16 mouse cellular contexts compared by ENCODE assay signal in the genomic region with DNA sequence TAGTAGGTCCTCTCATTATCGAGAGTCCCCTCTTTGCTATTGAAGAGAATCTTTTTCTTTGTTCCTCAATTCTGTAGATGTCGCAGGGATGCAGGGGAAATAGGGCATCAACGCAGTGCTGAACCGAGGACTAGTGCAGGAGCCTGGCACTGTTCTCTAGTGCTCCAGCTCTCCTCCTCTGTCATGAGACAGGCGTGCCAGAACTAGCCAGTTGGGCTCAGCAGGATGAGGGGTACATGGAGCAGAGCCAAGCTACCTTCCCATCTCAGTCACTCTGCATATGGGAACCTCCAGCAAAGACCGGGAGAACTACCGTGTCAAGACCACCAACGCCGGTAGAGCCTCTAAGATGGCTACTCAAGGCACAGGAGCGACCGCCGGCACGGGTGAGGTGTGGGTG.
DNase-seq lines count a peak whose midpoint lies in the region; ATAC-seq and TF ChIP-seq lines count a peak whose summit lies in the region.
"Had no signal": no experiment of that assay in that cellular context is flagged by ENCODE, and none has a peak within 500 bp of the region (broad histone marks: within the 10 kb centered on the region; RNA-seq: fewer than 3 reads in every experiment).

No protein-coding gene starts in this region.

- peaks cover 53% of the 10 kb centered on the region for H3K4me1 ChIP-seq in forebrain, embryonic 10.5 days
- H3K4me1 ChIP-seq in forebrain, embryonic 11.5 days (replicated peaks; ENCODE audit: control insufficient read depth, insufficient read depth, low read length) = peaks cover 8% of the 10 kb centered on the region; the same call in 1 of the 2 replicates
- H3K4me1 ChIP-seq in hindbrain, embryonic 10.5 days (replicated peaks) = peaks cover 55% of the 10 kb centered on the region
- peaks cover 36% of the 10 kb centered on the region for H3K4me1 ChIP-seq in hindbrain, embryonic 12.5 days
- peaks cover 23% of the 10 kb centered on the region for H3K4me1 ChIP-seq in E14TG2a.4 (replicated peaks; ENCODE audit: low read depth, low read length)
- H3K4me1 ChIP-seq in hindbrain, embryonic 16.5 days (ENCODE audit: control insufficient read depth, insufficient read depth, low read depth, low read length) = peaks cover 5% of the 10 kb centered on the region; the same call in 1 of the 2 replicates

- no peak for TF ChIP-seq CTCF in E14TG2a.4 (conservative IDR thresholded peaks at IDR 0.05; ENCODE audit: low read length)

- DNase-seq in forebrain, embryonic 10.5 days (ENCODE audit: extremely low spot score, low spot score) = no peak
- no peak for DNase-seq in forebrain, embryonic 11.5 days (ENCODE audit: low spot score)
- DNase-seq in hindbrain, embryonic 10.5 days (ENCODE audit: low spot score) = no peak
- no peak for DNase-seq in frontal cortex, postnatal 25 days (ENCODE audit: low spot score in 2 of 2)
- DNase-seq: adrenal gland, postnatal 14 days; cerebellum, adult 9-11 months; gastrocnemius, postnatal 25 days; kidney, adult 8-10 months; kidney, postnatal 36 days had no signal

- ATAC-seq in forebrain, embryonic 11.5 days (replicated peaks; ENCODE audit: low FRiP score) = no peak
- no peak for ATAC-seq in hindbrain, embryonic 12.5 days (ENCODE audit: low FRiP score)
- ATAC-seq in hindbrain, embryonic 16.5 days = peak; percentile 66
- no peak for ATAC-seq in megakaryocyte progenitor cell, adult 5-6 weeks (replicated peaks; ENCODE audit: poor library complexity)
- ATAC-seq: activated CD4-positive, CD25-positive, alpha-beta regulatory T cell, adult 4 months had no signal

- no peaks in the 10 kb centered on the region for H3K36me3 ChIP-seq in forebrain, embryonic 10.5 days (replicated peaks)
- H3K36me3 ChIP-seq in forebrain, embryonic 11.5 days (ENCODE audit: control insufficient read depth, insufficient read depth, low read length) = no peaks in the 10 kb centered on the region
- no peaks in the 10 kb centered on the region for H3K36me3 ChIP-seq in hindbrain, embryonic 10.5 days
- no peaks in the 10 kb centered on the region for H3K36me3 ChIP-seq in hindbrain, embryonic 12.5 days
- H3K36me3 ChIP-seq in E14TG2a.4 (ENCODE audit: insufficient read depth, low read length) = no peaks in the 10 kb centered on the region
- no peaks in the 10 kb centered on the region for H3K36me3 ChIP-seq in hindbrain, embryonic 16.5 days (ENCODE audit: control insufficient read depth, insufficient read depth, low read length)
- H3K36me3 ChIP-seq: limb, embryonic 15.5 days; stomach, embryonic 15.5 days had no signal

- WGBS in forebrain, embryonic 10.5 days = 78% methylated on average over 13 of the region's 13 CpGs
- 67% methylated on average over 13 of the region's 13 CpGs for WGBS in forebrain, embryonic 11.5 days
- WGBS in hindbrain, embryonic 10.5 days = 89% methylated on average over 13 of the region's 13 CpGs
- 86% methylated on average over 13 of the region's 13 CpGs for WGBS in hindbrain, embryonic 12.5 days
- 75% methylated on average over 13 of the region's 13 CpGs for WGBS in hindbrain, embryonic 16.5 days

- H3K9me3 ChIP-seq in forebrain, embryonic 10.5 days = no peaks in the 10 kb centered on the region
- H3K9me3 ChIP-seq in forebrain, embryonic 11.5 days (ENCODE audit: control insufficient read depth, low read length) = no peaks in the 10 kb centered on the region
- no peaks in the 10 kb centered on the region for H3K9me3 ChIP-seq in hindbrain, embryonic 10.5 days
- no peaks in the 10 kb centered on the region for H3K9me3 ChIP-seq in hindbrain, embryonic 12.5 days (replicated peaks)
- no peaks in the 10 kb centered on the region for H3K9me3 ChIP-seq in E14TG2a.4 (ENCODE audit: low read length)
- no peaks in the 10 kb centered on the region for H3K9me3 ChIP-seq in hindbrain, embryonic 16.5 days (ENCODE audit: control insufficient read depth, low read length)
- H3K9me3 ChIP-seq: limb, embryonic 15.5 days; stomach, embryonic 15.5 days had no signal

- H3K27me3 ChIP-seq in forebrain, embryonic 10.5 days (ENCODE audit: poor library complexity, severe bottlenecking) = no peaks in the 10 kb centered on the region
- no peaks in the 10 kb centered on the region for H3K27me3 ChIP-seq in forebrain, embryonic 11.5 days (ENCODE audit: control insufficient read depth, insufficient read depth, low read length)
- H3K27me3 ChIP-seq in hindbrain, embryonic 10.5 days (ENCODE audit: insufficient read depth, poor library complexity, severe bottlenecking) = no peaks in the 10 kb centered on the region
- no peaks in the 10 kb centered on the region for H3K27me3 ChIP-seq in hindbrain, embryonic 12.5 days
- no peaks in the 10 kb centered on the region for H3K27me3 ChIP-seq in E14TG2a.4 (ENCODE audit: insufficient read depth, low read length)
- no peaks in the 10 kb centered on the region for H3K27me3 ChIP-seq in hindbrain, embryonic 16.5 days (replicated peaks; ENCODE audit: control insufficient read depth, insufficient read depth, low read length)
- H3K27me3 ChIP-seq: limb, embryonic 15.5 days; stomach, embryonic 15.5 days had no signal

- H3K4me3 ChIP-seq in forebrain, embryonic 10.5 days = no peak overlapping the region
- no peak overlapping the region for H3K4me3 ChIP-seq in forebrain, embryonic 11.5 days (ENCODE audit: low read depth, low read length)
- H3K4me3 ChIP-seq in hindbrain, embryonic 10.5 days = no peak overlapping the region
- no peak overlapping the region for H3K4me3 ChIP-seq in hindbrain, embryonic 12.5 days
- 0 out of 2 replicates have a peak overlapping the region, but pooled peaks have one; percentile 7 for H3K4me3 ChIP-seq in E14TG2a.4 (replicated peaks; ENCODE audit: low read length)
- H3K4me3 ChIP-seq in hindbrain, embryonic 16.5 days (ENCODE audit: low read length) = no peak overlapping the region
- H3K4me3 ChIP-seq: limb, embryonic 15.5 days; stomach, embryonic 15.5 days had no signal

- peak overlapping the region; percentile 40; the same call in 1 of the 2 replicates for H3K27ac ChIP-seq in forebrain, embryonic 10.5 days
- H3K27ac ChIP-seq in forebrain, embryonic 11.5 days (ENCODE audit: low read depth, low read length) = no peak overlapping the region
- H3K27ac ChIP-seq in hindbrain, embryonic 10.5 days = peak overlapping the region; percentile 36; the same call in 1 of the 2 replicates
- H3K27ac ChIP-seq in hindbrain, embryonic 12.5 days = no peak overlapping the region
- H3K27ac ChIP-seq in hindbrain, embryonic 16.5 days (ENCODE audit: low read depth, low read length) = no peak overlapping the region

- H3K9ac ChIP-seq in forebrain, embryonic 11.5 days (ENCODE audit: low read length) = no peak overlapping the region
- no peak overlapping the region for H3K9ac ChIP-seq in hindbrain, embryonic 12.5 days
- no peak overlapping the region for H3K9ac ChIP-seq in hindbrain, embryonic 16.5 days (ENCODE audit: low read depth, low read length)
- H3K9ac ChIP-seq: limb, embryonic 15.5 days; stomach, embryonic 15.5 days had no signal

- no peak overlapping the region for H3K4me2 ChIP-seq in forebrain, embryonic 11.5 days (ENCODE audit: low read depth, low read length, severe bottlenecking)
- no peak overlapping the region for H3K4me2 ChIP-seq in hindbrain, embryonic 12.5 days (replicated peaks)
- no peak overlapping the region for H3K4me2 ChIP-seq in hindbrain, embryonic 16.5 days (ENCODE audit: low read length)
- H3K4me2 ChIP-seq: limb, embryonic 15.5 days; stomach, embryonic 15.5 days had no signal

Comparison
In these comparisons a context has a peak if more than half of its experiments do, and no peak if none do; other contexts are left out.
1. H3K27ac ChIP-seq: peak in forebrain, embryonic 10.5 days (single experiment) and hindbrain, embryonic 10.5 days (single experiment); none in forebrain, embryonic 11.5 days (single experiment), hindbrain, embryonic 12.5 days (single experiment) and hindbrain, embryonic 16.5 days (single experiment).